Mouse (Mus musculus) naive thymus-derived CD4-positive, alpha-beta T cell, adult 2 months (primary cell): ENCODE measurements around the gene Mtus2.
"Not testable (repeated sequence)": the region's sequence is repeated elsewhere in the genome, so short reads cannot be mapped to it uniquely, and the experiment has no call there.

Source experiments
- DNase-seq: peaks from one replicate; pipeline ENCODE4 v3.0.0-alpha.2; 2011; ENCODE audit warnings: low read depth

Mtus2 gene

DNA sequence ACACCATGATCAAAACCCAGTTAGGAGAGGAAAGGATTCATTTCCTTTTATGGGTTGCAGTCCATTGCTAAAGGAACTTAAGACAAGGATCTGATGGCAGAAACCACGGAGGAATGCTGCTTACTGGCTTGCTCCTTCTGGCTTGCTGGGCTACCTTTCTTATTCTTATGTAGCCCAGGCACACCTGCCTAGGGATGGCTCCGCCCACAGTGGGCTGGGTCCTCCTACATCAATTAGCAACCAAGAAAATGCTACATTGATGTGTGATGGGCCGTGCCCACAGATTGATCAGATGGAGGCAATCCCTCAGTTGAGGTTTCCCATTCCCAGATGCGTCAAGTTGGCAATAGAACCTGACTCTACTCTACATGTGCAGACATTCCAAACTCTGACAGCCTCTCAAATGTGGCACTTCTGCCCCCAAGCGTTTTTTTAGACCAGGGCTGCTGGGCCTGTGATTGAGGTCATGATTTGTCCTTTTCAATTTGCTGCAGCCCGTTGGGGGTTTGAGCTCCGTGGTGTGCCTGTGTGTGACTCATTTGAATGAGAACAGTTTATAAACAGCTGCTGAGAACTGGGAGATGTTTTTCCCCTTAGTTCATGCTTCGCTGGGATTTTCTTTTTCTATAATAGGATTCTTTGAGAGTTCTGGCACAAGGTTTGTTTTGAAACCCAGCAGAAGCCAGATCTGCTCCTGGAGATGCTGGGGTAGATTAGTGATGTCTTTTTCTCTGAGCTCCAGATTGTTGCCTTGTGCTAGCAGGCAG is 173.8 kb downstream of the Mtus2 start:
- DNase-seq, result no peak

DNA sequence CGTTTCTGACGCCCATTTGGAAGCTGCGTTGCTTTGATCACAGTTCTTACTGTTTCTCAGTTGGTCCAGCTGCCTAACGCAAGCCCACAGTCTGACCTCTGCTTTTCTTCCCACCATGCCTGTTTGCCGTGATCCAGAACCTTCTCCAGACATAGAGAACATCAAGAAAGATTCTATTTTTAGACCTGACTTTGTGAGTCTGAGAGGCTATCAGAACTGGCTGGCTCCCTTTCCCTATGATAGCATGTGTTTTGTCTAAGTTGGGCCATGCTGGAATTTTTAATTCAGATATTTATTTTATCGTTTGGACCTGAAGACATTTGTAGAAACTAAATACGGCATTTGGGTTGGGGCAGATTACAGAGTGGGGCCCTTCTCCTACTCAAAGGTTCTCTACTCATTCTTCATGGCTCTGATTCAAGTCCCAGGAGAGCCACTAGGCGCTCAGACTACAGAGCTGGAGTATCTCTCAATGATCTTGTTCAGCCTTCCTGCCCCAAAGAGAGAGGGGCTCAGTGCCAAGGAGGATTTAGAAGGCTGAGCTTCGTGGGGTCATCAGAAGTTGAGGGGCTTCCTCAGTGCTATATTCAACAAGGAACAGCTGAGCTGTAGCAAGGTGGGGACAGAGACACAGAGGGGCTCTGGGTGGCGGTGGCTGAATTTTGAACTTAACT is 174.5 kb downstream of the Mtus2 start:
- DNase-seq, result no peak

DNA sequence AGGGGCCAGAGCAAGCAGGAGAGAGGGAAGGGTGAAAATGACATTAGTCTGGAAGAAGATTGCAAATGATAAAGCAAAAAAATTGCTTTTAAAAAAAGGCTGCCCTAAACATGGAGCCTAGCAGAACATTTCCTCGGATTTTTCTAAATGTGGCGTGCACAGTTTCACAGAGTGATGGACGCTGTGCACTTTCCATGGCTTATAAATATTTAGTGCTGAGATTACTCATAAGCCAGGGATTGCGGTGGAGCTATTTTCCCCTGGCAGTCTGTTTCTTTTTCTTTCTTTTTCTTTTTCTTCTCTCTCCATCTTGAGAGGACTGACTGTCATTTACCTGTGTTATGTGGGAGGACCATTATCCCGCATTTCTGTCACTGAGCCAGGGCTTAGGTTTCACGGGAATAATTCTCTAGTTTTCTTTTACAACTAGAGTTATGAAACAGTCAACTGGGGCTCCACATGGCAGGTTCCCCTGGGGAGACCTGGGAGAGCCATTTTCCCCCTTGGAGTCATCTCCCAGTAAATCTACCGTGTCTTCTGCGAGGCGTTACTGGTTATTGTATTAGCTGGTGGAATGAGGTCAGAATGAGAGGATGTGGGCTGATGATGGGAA is 176.4 kb downstream of the Mtus2 start:
- DNase-seq, result no peak

DNA sequence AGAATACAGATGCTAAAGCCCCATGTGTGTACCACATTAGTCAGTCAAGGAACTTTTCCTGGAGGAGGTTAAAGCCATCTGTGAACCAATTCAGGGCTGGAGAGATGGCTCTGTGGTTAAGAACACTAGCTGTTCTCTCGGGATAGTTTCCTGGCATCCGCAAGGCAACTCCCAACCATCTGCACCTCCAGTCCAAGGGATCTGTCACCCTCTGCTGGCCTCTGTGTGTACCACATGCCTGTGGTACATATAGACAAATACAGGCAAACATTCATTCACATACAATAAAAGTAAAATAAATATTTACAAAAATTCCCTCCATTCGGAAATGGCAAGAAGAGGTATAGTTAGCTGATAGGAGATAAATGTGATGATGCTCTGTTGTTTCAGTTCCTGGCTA is 184.5 kb downstream of the Mtus2 start:
- DNase-seq, result no peak

DNA sequence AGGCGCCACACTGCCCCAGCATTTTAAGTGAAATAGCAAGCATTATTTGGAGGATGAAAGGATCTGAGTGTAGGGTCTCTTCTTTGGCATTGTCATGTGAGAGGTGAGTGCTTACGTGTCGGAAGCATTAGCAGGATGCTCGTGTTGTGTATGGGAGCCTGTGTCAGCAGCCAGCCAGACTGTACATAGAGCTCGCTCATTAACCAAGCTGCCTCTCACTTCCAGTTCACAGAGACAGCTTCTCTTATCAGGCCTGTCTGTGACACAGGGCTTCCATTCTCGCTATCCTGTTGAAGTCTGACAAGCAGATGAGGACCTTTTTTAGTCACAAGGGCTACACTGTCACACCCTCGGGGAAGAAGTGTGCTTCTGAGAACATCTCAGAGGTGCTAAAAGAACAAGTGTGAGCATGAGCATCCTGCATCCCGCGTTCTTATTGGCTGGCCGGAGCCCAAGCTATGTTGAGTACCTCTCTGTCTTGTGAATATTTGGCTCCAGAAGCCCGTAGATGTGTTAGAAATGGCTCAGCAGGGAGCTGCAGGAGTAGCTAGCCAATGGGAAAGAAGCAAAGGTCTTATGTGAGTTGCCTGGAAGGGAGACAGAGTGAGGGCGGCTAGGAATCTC is 189.2 kb downstream of the Mtus2 start:
- no peak for DNase-seq

DNA sequence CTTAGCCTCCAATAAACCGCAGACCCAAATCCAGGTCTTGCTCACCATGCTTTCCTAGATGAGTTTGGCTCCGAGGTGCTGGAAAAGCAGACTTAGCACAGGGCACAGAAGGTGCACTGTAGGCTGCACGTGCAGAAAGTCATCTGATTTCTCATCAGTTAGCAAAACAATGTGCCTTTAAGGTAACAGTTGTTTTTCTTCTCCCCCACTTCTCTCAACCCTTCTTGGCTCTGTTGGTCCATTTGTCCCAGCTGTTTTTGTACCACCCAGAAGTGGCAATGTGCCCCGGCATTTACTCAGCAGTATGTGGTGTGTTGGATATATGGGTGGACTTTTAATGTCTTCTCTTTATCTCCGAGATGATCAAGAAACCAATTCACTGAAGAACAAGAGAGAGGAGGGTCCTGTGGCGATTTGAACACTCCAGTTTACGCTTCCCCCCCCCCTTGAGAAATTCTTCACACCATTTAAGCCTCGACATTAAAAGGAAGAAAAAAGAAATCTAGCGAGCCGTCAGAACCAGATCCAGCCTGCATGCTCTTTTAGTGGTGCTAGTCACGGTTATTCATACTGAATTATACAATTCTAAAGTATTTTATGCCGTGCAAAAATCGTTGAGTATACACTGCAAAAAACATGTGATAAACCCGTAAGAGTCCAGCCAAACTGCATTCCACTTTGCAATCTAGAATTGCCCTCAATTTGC is 194.9 kb downstream of the Mtus2 start:
- no peak for DNase-seq

DNA sequence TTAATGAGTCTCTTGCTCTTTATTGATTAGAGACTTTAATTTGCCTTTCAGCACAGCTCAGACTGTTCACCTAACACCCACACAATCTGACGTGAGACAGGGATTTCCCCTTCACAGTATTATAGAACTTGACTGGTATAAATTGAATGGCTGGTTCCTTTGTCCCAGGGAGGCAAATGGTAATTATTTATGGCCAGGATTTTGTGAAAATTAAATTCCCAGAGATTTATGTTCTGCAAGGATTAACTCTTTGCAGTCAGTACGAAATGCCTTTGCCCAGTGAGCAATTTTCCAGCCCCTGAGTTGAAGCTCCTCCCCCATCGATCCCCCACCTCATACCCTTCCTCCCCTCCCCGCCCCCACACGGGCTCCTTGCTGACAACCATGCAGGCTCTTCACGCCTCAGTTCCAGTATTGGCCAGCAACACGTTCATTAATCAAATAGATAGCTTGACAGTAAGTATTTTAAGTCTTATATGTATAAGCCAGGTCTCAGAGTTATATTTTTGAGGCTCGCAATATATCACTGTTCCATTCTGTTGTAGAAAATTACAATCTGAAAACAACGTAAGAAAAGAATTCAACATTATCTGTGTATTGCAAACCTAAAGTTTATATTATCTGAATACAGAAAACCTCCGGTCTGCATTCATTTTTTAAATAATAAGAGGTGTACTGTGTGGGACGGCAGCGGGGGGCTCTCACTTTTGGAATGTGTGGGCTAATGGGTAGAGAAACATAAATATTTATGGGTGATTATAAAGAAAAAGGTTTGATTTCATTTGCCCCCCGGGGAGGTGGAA is 195.7 kb downstream of the Mtus2 start:
- DNase-seq, result no peak

DNA sequence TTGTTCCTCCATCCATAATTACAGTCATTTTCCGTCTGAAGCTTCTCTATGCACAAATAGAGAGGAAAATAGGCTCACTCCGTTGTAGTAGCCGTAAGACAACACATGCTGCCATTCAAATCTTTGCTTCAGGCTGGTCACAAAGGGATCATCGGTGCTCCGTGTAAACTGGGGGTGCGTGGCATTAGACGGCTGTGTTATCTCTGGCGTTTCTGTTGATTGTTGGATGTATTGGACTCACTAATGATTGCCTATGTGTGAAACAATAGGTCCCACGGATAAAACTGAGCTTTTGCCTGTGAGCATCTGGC is 196.2 kb downstream of the Mtus2 start:
- DNase-seq, result no peak

DNA sequence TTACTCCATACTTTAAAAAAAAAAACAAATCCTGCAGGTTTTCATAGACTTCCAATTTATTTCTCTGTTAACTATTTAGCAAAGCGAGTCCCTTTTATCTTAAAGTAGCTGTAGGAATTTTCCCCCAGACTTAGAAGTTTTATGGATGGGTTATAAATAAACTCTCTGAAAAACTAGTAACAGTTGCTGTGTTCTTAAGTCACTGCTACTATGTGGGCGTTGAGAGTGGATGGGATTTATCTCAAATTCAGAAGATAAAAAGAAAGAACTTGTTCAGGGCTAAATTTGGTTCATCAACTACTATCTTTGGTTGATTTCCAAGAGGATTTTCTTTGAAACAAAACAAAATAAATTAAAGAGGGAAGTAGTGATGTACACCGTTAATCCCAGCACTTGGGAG is 197.6 kb downstream of the Mtus2 start:
- no peak for DNase-seq

DNA sequence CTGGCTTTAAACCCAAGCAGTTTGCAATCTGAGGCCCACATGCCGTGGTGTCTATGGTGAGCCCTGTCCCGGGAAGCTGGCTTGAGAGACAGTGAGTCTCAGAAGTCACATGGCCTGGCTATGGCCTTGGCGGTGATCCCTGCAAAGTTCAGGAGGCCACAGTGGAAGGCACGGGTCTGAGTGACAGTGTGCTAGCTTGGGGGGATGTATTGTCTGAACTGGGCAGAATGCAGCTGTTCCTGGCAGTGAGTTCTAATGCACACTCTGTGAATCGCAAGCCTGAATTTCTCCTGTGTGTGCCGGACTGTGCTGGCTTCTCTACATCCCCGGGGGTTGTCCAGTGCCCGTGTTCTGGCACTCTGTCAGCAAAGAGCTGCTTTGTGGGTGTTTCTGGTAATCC is 202.2 kb downstream of the Mtus2 start:
- no peak for DNase-seq

DNA sequence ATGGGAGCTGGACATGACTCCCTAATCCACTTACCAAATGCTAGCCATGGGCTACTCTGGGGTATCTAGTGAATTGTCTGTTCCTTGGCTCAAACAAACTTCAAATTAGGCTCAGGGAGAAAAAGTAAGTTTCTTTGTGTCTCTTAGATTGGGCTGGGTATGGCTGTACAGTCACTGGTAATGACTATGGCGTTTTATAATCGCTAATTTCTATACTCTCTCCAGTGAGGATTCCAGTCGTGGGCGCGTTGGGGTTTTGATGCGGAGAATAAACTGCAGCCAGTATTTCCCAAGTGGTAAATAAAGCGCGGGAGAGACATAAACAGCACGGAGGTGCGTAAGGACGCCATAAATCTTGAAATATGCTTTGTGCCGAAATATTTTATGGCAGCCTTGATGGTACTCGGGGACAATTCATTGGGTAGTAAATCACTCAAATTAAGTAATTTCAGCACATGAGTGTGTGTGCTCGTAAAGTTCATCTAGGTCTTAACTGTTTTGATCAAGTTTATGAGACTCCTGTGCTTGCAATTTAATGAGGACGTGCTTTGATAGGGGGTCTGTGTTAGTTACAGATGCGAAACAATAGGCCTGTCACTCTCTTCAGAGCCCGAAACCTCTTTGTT is 203.5 kb downstream of the Mtus2 start:
- DNase-seq, result no peak

DNA sequence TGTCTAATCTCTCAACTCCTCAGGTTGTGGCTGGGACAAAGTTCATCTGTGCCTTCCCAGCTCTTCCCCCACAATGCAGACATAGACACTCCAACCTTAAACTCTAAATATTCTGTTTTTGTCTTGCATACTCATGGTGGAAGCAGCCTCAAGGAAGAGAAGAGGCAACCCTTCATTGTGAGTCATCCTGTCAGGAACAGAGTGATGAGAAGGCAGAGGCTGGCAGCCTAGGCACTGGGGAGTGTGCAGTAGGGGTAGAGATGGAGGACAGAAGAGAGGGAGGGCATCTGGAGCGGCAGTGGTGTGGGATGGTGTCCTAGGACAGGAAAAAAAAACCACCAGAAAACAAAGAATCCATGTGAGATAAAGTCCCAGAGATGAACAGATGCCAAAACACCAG is 208.0 kb downstream of the Mtus2 start:
- no peak for DNase-seq

DNA sequence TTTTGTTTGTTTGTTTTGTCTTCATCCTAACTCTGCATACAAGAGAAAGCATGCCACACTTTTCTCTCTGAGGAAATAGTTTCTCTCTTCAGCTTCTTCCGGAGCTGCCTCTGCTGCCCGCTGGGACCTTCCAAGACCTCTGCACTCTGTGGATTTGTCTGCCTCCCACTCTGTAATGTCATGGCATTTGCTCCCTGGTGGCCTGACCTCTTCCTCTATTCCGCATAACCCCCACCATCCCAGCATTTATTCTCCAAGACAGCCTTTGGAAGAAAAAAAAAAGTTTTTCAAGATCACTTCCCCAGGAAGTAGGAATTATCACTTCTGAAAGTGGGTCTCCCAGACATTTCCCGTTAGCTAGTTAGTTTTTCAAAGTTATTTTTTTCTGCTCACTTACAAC is 218.0 kb downstream of the Mtus2 start:
- DNase-seq, result no peak

DNA sequence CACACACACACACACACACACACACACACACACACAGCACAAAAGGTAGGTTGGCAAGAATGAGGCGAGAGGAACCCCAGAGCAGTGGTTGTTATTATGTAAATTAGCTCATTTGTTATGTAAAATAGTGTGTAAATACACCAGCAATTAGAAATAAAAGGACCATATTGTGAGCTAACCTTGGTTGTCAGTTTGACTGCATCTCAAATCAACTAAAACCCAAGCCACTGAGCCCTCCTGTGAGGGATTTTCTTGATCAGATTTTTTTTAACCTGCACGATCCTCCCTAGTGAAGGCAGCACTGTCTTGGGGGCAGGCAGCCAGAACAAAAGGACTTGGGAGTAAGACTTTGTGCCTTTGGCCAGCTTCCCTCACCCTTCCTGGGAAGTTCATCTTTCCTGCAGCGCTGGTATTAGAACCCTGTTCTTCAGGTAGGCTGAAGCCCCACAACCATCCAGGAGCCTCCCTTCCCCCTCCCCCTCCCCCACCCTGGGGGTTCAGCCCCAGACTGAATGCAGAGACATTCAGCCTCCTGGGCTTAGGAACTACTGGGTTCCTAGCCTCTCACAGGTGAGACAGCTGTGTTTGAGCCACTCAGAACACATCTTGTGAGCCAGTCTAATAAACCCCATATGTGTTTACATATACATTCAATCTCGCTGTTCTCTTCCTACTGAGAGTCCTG is 218.8 kb downstream of the Mtus2 start:
- no peak for DNase-seq

DNA sequence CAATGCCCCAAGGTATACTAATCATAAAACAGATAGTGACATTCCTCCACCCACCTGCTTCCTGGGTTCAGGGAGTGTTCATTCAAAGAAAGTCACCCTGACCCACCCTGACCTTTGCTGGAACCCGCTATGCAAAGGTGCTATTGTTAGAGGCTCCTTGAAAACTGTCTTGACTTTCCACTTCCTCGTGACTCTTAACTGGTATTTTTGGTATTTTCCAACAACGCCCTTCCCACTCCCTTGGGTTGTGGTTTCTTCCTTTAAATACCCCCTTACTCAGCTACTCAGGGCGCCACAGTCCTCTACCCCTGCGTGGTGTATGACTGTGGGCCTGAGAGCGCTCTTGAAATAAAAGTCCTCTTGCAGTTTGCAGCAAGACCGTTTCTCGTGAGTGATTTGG is 219.4 kb downstream of the Mtus2 start:
- DNase-seq, result not testable (repeated sequence)

DNA sequence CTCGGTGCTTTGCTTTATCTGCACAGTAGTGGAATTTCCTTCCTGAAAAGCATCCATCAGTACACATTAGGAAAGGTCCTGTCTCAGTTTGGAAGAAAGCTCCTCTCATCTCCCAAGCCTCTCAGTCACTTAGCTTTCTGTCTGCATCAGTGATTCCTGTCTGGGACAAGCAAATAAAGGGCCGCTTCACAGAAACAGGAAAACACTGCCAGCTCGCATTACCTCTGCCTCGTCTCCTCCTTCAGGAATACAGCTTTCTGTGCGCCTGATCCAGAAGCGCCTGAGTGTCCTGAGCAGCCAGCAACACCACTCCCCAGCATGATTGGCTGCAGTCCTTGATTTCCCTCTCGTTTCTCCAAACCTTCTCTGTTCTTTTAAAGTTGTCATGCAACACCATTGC is 222.1 kb downstream of the Mtus2 start:
- no peak for DNase-seq

DNA sequence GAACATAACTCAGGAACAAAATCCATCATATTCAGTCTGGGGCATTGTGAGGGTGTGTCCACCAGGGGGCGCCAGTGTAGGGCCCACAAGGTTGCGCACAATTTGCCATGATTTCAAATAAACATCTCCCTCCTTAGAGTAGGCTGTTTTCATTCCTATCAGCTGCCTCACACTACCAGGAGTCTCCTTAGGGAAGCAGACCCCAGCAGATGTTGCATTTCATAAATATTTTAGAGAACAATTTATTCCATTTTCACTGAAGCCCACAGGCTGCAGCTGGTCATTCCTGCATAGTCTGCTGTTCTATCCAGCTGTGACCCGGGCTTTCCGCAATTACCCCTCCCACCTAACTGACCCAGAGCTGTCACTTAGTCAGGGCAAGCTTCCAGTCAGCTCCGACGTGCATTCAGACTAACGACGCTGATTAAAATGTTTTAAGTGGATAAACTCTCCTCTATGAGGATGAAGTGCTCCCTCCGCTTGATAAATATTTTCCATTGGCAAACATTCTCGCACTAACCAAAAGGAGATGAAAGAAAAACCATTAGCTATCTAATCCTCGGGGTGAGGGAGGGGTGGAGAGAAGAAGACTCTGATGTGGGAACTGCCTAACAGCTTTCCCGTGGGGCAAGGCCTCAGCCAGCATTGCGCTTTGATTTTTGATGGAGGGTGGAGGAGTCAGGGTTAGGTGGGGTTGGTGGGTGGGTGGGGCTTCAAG is 223.6 kb downstream of the Mtus2 start:
- peak; percentile 4 for DNase-seq

DNA sequence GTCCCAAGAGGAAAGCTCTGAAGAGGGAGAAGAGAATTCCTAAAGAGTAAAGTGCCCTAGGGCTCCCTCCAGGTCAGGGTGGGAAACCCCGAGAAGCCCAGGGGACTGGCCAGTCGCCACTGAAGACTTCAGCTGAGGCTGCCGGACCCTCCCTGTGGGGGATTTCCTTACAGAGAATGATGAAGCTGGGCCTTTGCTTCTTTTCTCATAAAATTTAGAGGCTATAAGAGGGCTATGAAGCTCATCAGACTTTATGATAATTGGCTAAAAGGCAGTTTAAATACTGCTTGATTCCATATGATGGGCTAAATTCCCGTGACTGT is 224.1 kb downstream of the Mtus2 start:
- DNase-seq, result no peak

DNA sequence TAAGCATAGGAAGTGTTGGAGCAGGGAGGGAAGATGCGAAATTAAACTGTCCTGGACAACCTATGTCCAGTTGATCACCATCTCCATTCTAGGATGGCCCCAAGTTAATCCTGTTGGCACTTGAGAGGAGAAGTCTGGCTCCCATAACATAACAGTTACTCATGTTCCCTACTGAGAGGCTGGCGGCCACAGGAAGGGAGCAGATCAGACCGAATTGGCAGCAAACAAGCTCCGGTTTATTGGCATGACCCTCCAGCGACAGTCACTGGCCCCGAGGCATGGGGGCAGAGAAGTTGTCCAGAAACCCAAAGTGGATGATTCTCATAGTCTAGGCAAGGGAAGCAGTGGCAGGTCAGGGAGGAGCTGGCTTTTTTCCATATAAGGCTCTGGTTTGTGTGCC is 224.8 kb downstream of the Mtus2 start:
- DNase-seq, result no peak

DNA sequence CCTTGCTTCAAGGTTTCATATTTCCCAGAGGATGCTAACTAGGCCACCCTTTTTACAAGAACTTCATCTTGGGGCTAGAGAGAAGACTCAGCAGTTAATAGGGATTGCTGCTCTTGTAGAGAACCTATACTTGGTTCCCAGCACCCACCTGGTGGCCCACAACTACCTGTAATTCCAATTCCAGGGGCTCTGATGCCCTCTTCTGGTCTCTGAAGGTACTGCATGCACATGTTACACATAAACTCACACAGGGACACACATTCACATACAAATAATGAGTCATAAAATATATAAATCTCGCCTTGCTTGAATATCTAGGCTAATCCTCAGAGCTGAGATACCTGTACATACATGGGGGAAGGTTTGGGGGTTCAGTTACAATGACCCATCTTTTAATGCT is 228.8 kb downstream of the Mtus2 start:
- DNase-seq, result no peak
